Mouse (Mus musculus) MEL-GATA-1-ER (cell line): ENCODE results near the gene Eid2.
A peak's percentile ranks its signal among the peaks of the same experiment; 100 is the strongest.
"Not testable (repeated sequence)": the region's sequence is repeated elsewhere in the genome, so short reads cannot be mapped to it uniquely, and the experiment has no call there.

ENCODE experiments used
- DNase-seq: peaks from one replicate; pipeline ENCODE4 v3.0.0-alpha.2; 2012; ENCODE audit warnings: low read depth; ENCODE audit errors: extremely low read depth

Eid2 gene

DNA sequence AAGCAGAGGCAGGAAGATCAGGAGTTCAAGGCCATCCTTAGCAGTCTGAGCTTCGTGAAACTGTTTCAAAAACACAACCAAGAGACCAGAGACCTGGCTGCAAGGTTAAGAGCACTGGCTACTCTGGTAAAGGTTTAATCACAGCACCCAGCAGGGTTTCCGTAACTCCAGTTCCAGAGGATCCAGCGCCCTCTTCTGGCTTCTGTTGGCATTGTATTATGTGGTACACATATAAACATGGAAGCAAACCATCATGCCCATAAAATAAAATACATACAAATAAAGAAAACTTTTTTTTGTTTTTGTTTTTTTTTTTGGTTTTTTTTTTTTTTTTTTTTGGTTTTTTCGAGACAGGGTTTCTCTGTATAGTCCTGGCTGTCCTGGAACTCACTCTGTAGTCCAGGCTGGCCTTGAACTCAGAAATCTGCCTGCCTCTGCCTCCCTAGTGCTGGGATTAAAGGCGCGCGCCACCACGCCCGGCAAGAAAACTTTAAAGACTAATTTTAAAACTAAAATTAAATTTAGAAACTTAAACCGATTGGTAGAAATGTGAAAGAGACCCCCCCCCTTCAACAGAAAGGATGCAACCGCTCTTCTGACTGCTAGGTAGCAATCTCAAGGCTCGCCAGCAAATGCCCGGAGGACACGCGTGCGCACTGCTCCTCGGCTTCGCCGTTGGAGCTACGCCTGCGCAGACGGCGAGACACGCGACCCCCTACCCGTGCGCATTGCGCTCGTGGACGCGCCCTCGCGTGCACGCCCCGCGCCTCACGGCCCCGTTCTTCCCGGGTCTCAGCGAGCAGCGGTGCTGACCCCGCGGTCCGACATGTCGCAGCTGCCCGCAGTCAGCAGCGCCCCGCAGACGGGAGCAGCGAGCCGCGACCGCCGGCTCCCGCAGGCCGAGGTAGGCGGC, at the start of gene Eid2:
Gene Eid2, plus strand, starts transcription at position 753 of the 913 bp plus-strand sequence.
- DNase-seq = no peak

DNA sequence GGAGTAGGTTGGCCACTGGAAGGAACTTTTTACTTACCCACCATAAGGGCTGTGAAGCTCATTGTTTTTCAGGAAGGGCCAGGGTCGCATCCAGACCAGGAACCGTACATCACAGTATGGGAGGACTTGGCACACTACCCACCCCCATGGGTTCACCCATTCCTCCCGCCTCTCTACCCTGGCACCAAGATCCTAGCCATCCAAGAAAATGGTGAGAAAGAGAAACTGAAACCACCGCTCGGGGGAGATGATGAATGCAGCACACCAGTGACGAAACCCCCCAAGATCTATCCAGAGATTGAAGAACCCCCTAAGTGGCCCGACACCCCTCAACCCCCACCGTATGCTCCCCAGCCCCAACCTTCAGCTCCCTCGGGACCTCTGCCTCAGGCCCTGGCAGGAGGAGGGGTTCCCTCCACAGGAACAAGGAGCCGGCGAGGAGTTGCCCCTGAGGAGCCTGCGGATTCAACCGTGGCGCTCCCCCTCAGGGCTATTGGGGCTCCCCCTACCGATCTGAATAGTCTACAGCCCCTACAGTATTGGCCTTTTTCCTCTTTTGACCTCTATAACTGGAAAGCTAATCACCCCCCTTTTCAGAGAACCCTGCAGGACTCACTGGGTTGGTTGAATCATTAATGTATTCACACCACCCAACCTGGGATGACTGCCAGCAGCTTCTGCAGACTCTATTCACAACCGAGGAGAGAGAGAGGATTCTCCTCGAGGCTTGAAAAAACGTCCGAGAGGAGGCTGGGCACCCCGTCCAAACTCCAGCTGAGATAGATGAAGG, 48.5 kb upstream of the Eid2 start:
- DNase-seq = peak; percentile 59

DNA sequence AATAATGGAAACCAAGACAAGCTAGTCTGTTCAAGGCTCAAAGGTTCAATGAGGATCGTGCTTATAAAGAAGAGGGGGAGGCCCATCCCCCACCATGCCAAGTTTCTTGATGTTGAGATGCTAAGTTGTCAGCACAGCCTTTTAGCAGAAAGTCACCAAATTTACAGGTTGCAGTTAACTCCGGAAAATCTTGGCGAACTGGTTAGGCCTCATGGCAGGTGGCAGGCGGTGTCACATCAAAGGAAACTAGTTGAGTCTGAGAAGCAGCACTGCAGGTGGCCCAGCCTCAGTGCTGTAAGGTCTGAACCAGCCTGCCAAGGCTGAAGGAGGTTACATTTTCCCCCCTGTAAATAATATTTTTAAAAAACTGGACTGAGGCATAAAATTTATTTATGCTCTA, 40.8 kb upstream of the Eid2 start:
- not testable (repeated sequence) for DNase-seq

DNA sequence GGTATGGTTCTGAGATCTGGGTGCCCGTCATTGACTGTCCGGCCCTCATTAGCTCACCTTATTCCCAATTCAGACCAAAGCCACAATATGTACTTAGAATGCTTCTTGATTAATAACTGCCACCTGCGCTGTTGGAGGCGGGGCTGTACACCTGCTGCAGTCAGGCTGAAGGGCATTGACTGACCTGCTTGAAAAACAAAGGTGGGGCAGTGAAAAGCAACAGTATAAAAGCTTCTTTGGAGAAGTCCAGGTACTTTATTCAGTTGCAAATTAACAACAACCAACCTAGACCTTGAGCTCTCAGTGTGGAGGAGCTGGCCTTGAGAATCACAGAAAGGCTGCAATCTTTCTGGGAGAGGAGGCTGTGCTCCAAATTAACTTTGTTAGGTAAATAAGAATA, 40.3 kb upstream of the Eid2 start:
- DNase-seq = not testable (repeated sequence)

DNA sequence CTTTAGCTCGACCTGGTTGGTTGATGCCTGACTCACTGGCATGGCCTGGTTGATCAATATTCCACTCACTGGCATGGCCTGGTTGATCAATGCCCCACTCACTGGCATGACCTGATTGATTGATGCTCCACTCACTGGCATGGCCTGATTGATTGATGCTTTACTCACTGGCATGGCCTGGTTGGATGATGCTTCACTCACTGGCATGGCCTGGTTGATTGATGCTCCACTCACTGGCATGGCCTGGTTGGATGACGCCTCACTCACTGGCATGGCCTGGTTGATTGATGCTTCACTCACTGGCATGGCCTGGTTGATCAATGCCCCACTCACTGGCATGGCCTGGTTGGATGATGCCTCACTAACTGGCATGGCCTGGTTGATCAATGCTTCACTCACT, 23.7 kb upstream of the Eid2 start:
- not testable (repeated sequence) for DNase-seq

- no peak for DNase-seq
These were observed 18.7 kb upstream of the Eid2 start for GRCm38 (mm10) chr7:28248957-28249356.

GRCm38 (mm10) chr7:28251976-28252375, 15.7 kb upstream of the Eid2 start:
- no peak for DNase-seq

DNA sequence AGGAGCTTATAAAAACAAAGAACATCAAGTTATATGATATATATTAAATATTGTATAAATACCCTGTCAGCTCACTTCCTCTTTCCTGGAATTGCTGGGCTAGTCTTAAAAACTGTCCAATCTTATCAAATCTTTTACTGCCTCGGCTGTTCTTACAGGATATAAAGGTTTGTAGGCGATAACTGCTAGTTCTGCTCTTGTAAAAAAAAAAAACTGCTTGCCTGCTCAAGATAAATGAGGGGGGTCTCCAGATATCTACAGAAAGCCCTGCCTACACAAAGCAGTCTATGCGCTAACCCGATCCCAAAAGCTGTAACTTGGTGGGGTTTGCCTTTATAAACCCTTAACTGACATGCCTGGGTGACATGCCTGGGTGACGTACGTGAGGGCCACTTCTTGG, 13.1 kb upstream of the Eid2 start:
- DNase-seq = peak; percentile 94

DNA sequence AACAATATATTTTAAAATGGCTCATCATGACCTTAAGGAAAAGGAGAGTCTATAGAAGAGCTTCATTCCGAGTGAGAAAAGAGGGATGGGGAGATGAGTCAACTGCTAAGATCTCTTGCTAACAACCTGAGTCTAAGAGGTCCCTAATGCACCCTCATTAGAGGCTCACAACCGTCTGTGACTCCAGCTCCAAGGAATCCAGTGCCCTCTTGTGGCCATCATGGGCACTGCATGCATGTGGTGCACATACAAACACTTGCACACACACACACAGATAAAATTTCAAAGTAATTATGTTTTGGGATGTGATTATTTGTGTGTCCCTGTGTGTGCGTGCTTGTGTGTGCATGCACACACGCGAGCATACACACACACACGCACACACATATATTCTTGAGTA, 12.2 kb upstream of the Eid2 start:
- no peak for DNase-seq

DNA sequence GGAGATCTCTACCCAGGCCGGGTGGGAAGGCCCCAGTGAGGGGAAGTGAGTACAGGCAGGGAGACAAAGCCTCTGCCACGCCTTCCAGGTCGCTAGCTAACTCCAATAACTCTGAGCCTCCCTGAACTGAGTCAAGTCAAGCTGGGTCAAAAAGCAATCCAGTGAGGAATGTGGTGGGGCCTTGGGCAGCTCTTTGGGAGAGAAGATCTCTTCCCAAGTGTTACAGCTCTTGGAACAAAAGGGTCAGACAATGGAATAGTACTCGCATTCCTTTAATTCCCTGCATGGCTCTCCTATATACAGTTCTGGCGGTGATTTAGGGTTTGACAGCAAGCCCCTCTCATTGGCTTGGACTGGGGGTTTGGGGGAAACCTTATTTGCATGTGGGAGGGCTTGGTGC, 4.8 kb upstream of the Eid2 start:
- no peak for DNase-seq

GRCm38 (mm10) chr7:28263786-28264185, 3.9 kb upstream of the Eid2 start:
- DNase-seq = peak; percentile 57

DNA sequence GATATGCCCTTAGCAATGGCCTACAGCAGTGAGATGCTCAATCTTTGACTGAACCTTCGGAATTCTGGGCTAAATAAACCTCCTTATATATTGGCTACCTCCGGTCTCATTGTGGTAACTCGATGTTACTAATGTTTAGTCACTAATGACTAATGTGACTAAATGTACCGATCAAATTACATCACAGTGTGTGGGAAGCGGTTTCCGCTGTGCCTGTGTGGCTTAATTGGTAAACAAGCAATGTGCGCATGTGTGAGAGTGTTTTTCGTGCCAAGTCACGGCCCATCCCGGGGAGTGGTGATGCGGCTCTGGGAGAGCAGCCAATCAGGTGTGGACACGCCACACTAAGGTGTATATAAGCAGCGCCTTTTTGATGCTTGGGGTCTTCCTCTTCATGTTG, 2.3 kb upstream of the Eid2 start:
- DNase-seq = no peak

DNA sequence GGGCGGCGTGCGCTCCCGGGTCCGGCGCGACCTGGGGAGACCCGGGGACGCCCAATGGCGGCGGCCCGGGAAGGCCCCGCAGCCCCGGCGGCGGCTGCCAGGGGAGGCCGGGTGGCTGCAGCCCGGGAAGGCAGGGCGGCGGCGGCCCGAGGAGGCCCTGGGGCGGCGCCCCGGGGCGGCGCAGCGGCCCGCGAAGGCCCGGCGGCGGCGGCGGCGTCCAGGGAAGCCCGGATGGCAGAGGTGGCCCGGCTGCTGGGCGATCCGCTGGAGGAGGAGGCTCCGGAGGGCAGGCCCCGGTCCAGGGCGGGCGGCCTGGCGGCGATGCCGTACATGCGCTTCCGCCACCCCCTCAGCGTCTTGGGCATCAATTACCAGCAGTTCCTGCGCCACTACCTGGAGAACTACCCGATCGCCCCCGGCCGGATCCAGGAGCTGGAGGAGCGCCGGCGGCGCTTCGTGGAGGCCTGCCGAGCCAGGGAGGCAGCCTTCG, 406 bp downstream of the Eid2 start:
- no peak for DNase-seq

DNA sequence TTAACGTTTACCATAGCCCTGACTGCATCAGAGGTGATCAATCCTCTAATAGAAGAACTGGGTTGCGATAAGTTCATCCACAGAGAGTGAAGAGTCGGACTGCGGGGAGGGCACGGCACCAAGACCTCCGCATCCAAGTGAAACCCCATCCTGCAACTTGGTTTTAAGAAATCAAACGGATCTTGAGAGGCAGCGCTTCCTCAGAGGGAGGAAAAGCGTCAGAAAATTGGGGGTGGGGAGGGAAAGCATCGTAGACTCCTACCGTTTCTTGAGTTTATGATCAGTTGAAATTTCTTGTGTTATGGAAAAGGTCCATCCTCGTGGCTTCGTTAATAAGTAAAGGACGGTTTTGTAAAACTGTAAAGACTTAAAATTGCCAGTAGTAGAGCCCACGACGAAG, 895 bp downstream of the Eid2 start:
- DNase-seq = no peak

GRCm38 (mm10) chr7:28269355-28269754, 1.7 kb downstream of the Eid2 start:
- no peak for DNase-seq

DNA sequence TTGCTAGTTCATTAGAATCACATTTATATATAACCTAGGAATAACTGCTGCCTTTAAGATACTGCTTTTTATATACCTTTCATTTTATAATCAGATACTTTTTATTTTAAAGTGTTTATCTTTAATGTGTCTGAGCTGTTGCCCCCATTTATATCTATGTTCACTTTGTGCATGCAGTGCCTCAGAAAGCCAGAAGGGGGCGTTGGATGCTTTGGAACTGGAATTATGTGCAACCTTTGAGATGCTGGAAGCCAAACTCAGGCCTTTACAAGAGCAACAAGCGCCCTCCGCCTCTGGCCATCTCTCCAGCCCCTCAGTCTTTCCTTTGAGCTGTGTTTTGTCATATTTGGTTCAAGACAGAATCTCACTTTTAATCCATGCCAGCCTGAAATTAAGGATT, 4.1 kb downstream of the Eid2 start:
- DNase-seq = no peak

GRCm38 (mm10) chr7:28277237-28277614, 9.5 kb downstream of the Eid2 start:
- no peak for DNase-seq

DNA sequence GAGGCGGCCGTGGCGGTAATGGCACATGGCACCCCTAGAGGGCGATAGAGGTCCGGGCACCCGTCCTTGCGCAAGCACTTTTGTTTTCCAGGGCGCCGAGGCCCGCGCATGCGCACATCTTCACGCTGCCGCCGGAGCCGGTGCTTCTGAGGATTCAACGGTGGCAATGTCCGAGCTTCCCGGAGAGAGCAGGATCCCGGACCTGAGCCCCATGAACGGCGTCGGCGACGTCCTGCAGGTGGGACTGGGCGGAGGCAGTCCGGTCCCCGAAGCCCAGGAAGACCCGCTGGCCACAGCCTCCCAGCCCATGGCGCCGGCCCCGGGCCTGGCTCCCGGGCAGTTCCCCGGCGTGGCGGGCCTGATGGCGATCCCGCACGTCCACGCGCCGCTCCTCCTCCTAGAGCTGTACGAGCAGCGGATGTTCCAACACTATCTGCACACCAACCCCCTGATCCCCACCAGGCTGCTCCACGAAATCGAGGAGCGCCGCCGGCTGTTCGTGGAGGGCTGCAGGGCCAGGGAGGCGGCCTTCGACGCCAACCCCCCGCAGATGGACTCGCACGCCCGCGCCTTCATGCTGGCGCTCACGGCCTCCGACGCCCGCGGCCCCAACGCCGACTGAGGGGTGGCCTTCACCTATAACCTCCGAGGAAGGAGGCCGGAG, 10.1 kb downstream of the Eid2 start, which contains the start of gene Eid2b:
Gene Eid2b, plus strand, starts transcription at position 125 of the 664 bp plus-strand sequence.
- DNase-seq = peak; percentile 57

GRCm38 (mm10) chr7:28278279-28278652, 10.6 kb downstream of the Eid2 start:
- DNase-seq = no peak

- no peak for DNase-seq
These were observed 12.9 kb downstream of the Eid2 start for GRCm38 (mm10) chr7:28280630-28281029.

GRCm38 (mm10) chr7:28290165-28290564, 22.5 kb downstream of the Eid2 start:
- DNase-seq = no peak
